Mouse (Mus musculus) lung, embryonic 14.5 days (tissue): ENCODE results near the gene Hbq1b. TPM values are rescaled to one million over a fixed set of nuclear protein-coding genes. Genes with fewer than 3 reads are reported as not detected.
"Not testable (repeated sequence)": the region's sequence is repeated elsewhere in the genome, so short reads cannot be mapped to it uniquely, and the experiment has no call there.

ENCODE experiments used
- ATAC-seq: fragments of 200-750 bp; cut with Nextera tagmentation; 2 replicates; pipeline ENCODE4 v1.8.0; 2017; ENCODE audit warnings: mild to moderate bottlenecking, moderate TSS enrichment, moderate library complexity; ENCODE audit not compliant: insufficient read depth
- DNase-seq: peaks from one replicate; pipeline ENCODE4 v3.0.0-alpha.2; 2015
- H3K27ac ChIP-seq: fragments of 300-500 bp; sonication (generic); 2 replicates; pipeline ENCODE4 v1.5.1; 2014; ENCODE audit warnings: low read depth, mild to moderate bottlenecking, moderate library complexity
- H3K27me3 ChIP-seq: fragments of 300-500 bp; sonication (generic); 2 replicates; pipeline ENCODE4 v1.6.1; 2014; ENCODE audit warnings: low read length, control low read depth; ENCODE audit not compliant: insufficient read depth
- H3K36me3 ChIP-seq: fragments of 300-500 bp; sonication (generic); 2 replicates; pipeline ENCODE4 v1.6.1; 2014; ENCODE audit warnings: control low read depth; ENCODE audit not compliant: insufficient read depth
- H3K4me1 ChIP-seq: fragments of 300-500 bp; sonication (generic); 2 replicates; pipeline ENCODE4 v1.6.1; 2014; ENCODE audit warnings: antibody characterized with exemption, control low read depth; ENCODE audit not compliant: insufficient read depth
- H3K4me2 ChIP-seq: fragments of 300-500 bp; sonication (generic); 2 replicates; pipeline ENCODE4 v1.6.1; 2014; ENCODE audit warnings: mild to moderate bottlenecking
- H3K4me3 ChIP-seq: fragments of 300-500 bp; sonication (generic); 2 replicates; pipeline ENCODE4 v1.5.1; 2014; ENCODE audit warnings: low read depth, low read length
- H3K9ac ChIP-seq: fragments of 300-500 bp; sonication (generic); 2 replicates; pipeline ENCODE4 v1.6.1; 2014
- H3K9me3 ChIP-seq: fragments of 300-500 bp; sonication (generic); 2 replicates; pipeline ENCODE4 v1.6.1; 2016; ENCODE audit warnings: low read depth, low read length, control low read depth
- CTCF ChIP-seq: IDR thresholded peaks from 2 replicates; pipeline ENCODE4 v1.5.1; 2016; ENCODE audit warnings: antibody characterized with exemption, low read depth
- WGBS: fragments of 180-500 bp; shearing (Covaris S2); extraction: QIAGEN DNeasy Blood & Tissue Kit; methylation state at CpG from one replicate; pipeline ENCODE4 v1.1.7; 2014; 5-methylcytosine and 5-hydroxymethylcytosine counted together
- polyA plus RNA-seq: library from polyadenylated mRNA; unstranded; fragments of >200 nt; fragmentation: Nextera tagmentation; extraction: Ambion mirVana; gene quantifications from 2 replicates; pipeline ENCODE4 v1.2.1, GENCODE M21; 2014

Gene Hbq1b
- polyA plus RNA-seq, 1 experiment from 2014 or later: 2.1 TPM

DNA sequence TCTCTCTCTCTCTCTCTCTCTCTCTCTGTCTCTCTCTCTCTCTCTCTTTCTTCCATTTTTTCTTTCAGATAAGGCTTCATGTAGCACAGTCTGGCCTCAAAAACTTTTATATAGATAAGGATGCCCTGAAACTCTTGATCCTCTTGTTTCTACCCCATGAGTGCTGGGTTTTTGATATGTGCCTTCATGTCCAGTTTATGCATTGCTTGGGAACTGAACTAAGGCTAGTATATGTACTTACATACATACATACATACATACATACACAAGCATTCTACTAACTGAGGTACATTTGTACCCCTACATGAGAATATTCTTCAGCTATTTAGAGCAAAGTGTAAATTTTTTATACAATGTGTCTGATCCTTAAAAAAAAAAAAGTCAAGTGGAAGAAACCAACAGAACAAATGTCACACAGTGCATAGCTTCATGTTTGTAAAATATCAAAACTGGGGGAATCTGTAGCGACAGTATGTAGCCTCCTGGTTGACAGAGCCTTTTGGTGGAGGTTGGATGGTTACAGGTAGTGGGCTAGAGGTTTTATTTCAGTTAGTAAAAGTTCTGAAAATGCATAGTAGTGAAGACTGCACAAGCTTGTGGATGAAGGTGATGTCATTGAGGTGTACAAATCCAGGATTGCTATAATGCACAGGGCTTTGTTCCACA lies 11.2 kb downstream of the Hbq1b start:
- H3K36me3 ChIP-seq: no peaks in the 10 kb centered on the region
- no peak overlapping the region for H3K4me2 ChIP-seq
- no peak overlapping the region for H3K9ac ChIP-seq
- 84% methylated on average over 1 of the region's 1 CpGs for WGBS
- H3K4me1 ChIP-seq: no peaks in the 10 kb centered on the region
- H3K9me3 ChIP-seq: no peaks in the 10 kb centered on the region
- no peak for TF ChIP-seq CTCF
- H3K27me3 ChIP-seq: 0 out of 2 replicates have a peak, but pooled peaks cover 6% of the 10 kb centered on the region
- H3K4me3 ChIP-seq: no peak overlapping the region
- DNase-seq (no peak), ATAC-seq (no peak)
- H3K27ac ChIP-seq: no peak overlapping the region

DNA sequence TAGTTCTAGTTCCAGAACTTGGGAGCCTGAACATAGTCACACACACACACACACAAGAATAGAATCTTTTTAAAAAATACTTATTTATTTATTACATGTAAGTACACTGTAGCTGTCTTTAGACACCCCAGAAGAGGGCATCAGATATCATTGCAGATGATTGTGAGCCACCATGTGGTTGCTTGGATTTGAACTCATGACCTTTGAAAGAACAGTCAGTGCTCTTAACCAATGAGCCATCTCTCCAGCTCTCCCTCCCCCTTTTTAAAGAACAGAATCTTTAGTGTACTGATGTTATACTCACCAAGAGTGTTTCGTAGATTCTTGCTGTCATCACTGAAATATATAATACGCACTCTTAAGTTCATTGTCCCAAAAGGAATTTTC lies 11.8 kb downstream of the Hbq1b start:
- H3K4me2 ChIP-seq: no peak overlapping the region
- no peaks in the 10 kb centered on the region for H3K9me3 ChIP-seq
- no peaks in the 10 kb centered on the region for H3K36me3 ChIP-seq
- ATAC-seq (no peak), DNase-seq (no peak)
- 87% methylated on average over 2 of the region's 2 CpGs for WGBS
- no peak overlapping the region for H3K9ac ChIP-seq
- H3K4me1 ChIP-seq: no peaks in the 10 kb centered on the region
- H3K27me3 ChIP-seq: 0 out of 2 replicates have a peak, but pooled peaks cover 6% of the 10 kb centered on the region
- H3K4me3 ChIP-seq: no peak overlapping the region
- TF ChIP-seq CTCF: no peak
- H3K27ac ChIP-seq: no peak overlapping the region

GRCm38 (mm10) chr11:32299865-32300264 lies 13.1 kb downstream of the Hbq1b start, which contains the start of gene Hbq1a:
Hbq1a (plus strand) TSS chr11:32300069.
- not testable (repeated sequence) for H3K9ac ChIP-seq

DNA sequence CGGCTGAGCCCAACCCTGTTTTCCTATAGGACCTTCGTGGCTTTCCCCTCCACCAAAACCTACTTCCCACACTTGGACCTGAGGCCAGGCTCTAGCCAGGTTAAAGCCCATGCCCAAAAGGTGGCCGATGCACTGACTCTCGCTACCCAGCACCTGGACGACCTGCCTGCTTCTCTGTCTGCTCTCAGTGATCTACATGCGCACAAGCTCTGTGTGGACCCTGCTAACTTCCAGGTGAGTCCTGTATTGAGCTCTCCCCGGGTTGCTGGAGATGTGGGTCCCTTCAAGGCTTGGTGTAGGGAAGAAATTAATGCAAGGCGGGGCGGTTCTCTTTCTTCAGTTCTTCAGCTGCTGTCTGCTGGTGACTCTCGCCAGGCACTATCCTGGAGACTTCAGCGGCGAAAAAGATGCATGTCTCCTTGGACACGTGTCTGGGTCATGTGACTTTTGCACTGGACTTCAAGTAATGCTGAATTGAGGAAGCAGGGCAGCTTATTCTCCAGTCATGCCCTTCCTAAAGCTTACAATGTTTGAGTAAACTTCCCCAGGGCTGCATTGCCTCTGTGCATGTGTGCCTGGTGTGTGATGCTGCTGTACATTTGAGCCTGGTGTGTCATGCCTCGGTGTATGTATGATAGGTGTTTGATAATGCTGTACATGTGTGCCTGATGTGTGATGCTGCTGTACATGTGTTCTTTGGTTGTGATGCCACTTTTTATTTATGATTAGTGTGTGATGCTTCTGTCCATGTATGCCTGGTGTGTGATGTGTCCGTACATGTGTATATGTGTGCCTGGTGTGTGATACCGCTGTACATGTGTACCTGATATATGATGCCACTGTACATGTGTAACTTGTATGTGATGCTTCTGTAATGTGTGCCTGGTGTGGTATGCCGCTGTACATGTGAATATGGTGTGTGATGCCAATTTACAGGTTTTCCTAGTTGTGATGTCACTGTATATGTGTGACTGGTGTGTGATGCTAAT lies 13.8 kb downstream of the Hbq1b start:
- Histone ChIP-seq H3K9me3 (no peaks in the 10 kb centered on the region), H3K27ac (no peak overlapping the region), H3K9ac (no peak overlapping the region), H3K4me1 (no peaks in the 10 kb centered on the region), H3K36me3 (no peaks in the 10 kb centered on the region), H3K4me3 (no peak overlapping the region), H3K4me2 (peak overlapping the region; percentile 49), H3K27me3 (0 out of 2 replicates have a peak, but pooled peaks cover 6% of the 10 kb centered on the region)
- WGBS: 47% methylated on average over 14 of the region's 17 CpGs
- peak; percentile 18; the same call in 1 of the 2 replicates for ATAC-seq
- DNase-seq: no peak
- no peak for TF ChIP-seq CTCF

More at GRCm38 (mm10) chr11:32299865-32300264, 13.1 kb downstream of the Hbq1b start, which contains the start of gene Hbq1a:
- not testable (repeated sequence) for H3K27ac ChIP-seq, H3K4me3 ChIP-seq, H3K9me3 ChIP-seq, H3K4me1 ChIP-seq, H3K27me3 ChIP-seq, H3K36me3 ChIP-seq
- H3K4me2 ChIP-seq: peak within 1 kb of the TSS; percentile 49
- TF ChIP-seq CTCF: peak; percentile 87
- 5% methylated on average over 16 of the region's 16 CpGs for WGBS
- DNase-seq (peak; percentile 74), ATAC-seq (peak; percentile 37; the same call in 1 of the 2 replicates)

DNA sequence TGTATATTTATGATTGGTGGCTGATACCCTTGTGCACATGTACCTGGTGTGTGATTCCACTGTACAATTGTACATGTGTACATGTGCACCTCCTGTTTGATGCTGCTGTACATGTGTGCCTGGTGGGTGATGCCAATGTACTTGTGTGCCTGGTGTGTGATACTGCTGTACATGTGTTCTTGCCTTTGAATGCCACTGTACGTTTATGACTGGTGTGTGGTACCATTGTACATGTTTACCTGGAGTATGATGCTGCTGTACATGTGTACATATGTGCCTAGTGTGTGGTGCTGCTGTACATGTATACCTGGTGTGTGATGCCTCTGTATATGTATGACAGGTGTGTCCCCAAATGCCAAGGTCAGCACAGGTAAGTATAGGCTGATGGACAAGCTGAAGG lies 14.7 kb downstream of the Hbq1b start:
- Histone ChIP-seq H3K27ac (no peak overlapping the region), H3K9me3 (no peaks in the 10 kb centered on the region), H3K27me3 (0 out of 2 replicates have a peak, but pooled peaks cover 6% of the 10 kb centered on the region), H3K4me2 (no peak overlapping the region), H3K36me3 (no peaks in the 10 kb centered on the region), H3K4me1 (no peaks in the 10 kb centered on the region), H3K9ac (no peak overlapping the region), H3K4me3 (no peak overlapping the region)
- TF ChIP-seq CTCF: no peak
- WGBS: 73% methylated on average over 1 of the region's 1 CpGs
- ATAC-seq (no peak), DNase-seq (no peak)

GRCm38 (mm10) chr11:32302824-32303419 lies 16.2 kb downstream of the Hbq1b start:
- no peak for ATAC-seq
- 42% methylated on average over 2 of the region's 2 CpGs for WGBS
- no peaks in the 10 kb centered on the region; the same call in 1 of the 2 replicates for H3K4me1 ChIP-seq
- H3K4me3 ChIP-seq: no peak overlapping the region
- DNase-seq: no peak
- no peaks in the 10 kb centered on the region for H3K9me3 ChIP-seq
- H3K9ac ChIP-seq: no peak overlapping the region
- H3K27me3 ChIP-seq: 0 out of 2 replicates have a peak, but pooled peaks cover 6% of the 10 kb centered on the region
- no peak overlapping the region for H3K4me2 ChIP-seq
- no peak for TF ChIP-seq CTCF
- no peaks in the 10 kb centered on the region for H3K36me3 ChIP-seq
- H3K27ac ChIP-seq: no peak overlapping the region
